Mouse (Mus musculus) erythroblast, embryonic 14.5 days (primary cell): ENCODE results near the gene Prn.

Source experiments
- GATA1 ChIP-seq: IDR thresholded peaks from 2 replicates; pipeline ENCODE4 v1.6.1; 2012; ENCODE audit warnings: low read length, inconsistent platforms, mixed read lengths
- TAL1 ChIP-seq: IDR thresholded peaks from 3 replicates; pipeline ENCODE4 v1.6.1; 2012; ENCODE audit warnings: low read length, inconsistent platforms, mixed read lengths

DNA sequence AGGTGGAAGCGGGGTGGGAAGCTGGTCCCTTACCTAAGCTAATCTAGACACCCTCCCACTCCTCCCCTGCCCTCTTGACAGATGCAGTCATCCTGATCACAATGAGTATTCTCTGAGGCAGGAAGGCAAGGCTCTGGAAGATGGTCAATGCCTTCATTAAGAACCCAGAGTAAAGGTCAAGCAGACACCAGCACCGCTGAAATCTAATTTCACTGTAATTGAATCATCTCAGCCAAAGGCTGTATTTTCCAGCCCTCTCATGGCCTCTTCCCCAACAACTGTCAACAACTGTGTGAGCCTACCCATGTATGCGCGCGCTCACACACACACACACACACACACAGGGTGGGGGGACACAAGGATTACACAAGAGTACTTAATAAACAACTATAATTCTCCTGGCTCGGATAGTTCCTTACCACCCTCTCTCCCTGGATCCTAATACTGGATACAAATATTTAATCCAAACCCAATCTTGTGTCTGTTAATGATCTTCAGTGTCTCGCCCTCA, 1.4 kb upstream of the Prn start:
- TF ChIP-seq GATA1 (no peak), TAL1 (no peak)
